Mouse (Mus musculus): Measurements from ENCODE around the gene Gm8693.
"Not testable (repeated sequence)": the region's sequence is repeated elsewhere in the genome, so short reads cannot be mapped to it uniquely, and the experiment has no call there.

The Gm8693 gene

DNA sequence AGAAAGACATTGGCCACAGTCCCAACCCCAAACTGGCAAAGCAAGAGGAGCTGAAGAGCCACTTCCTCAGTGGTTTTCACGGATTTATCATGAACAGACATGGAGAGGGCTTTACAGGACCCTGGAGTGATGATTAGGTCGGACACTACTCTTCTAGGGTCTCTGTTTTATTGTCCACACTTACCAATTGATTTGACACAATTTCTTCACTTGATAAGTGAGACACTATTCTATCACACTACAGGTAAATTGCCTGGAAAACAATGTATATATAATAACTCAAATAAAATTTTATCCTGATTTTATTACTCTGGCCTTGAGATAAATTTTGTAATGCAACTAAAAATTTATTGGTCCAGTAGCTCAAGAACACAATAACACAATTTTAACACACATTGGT is at the start of gene Gm8693:
Gene Gm8693 (minus strand): TSS at position 101 of the 400 bp plus-strand sequence.
- DNase-seq (ENCODE audit: low spot score in 2 of 2): not testable (repeated sequence)

DNA sequence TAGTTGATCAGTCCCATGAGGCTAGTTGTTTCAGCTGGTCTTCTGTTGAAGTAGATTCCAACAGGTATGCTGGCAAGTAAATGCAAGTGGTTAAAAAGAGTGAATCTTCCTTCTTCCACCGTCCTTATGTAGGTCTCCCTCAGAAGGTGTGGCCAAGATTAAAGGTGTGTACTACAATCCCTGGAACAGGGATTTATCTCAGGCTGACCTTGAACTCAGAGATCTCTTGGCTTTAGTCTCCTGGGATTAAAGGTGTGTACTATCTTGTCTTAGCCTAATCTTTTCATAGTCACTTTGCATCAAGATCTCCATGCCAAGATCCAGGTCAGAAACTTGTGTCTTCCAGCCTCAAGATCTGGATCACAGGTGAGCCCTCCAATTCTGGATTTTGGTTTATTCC is 27.5 kb upstream of the Gm8693 start, which contains the start of gene Gm4567:
Gene Gm4567 (minus strand): TSS at position 101 of the 400 bp plus-strand sequence.
- not testable (repeated sequence) for DNase-seq (ENCODE audit: low spot score in 2 of 2)

DNA sequence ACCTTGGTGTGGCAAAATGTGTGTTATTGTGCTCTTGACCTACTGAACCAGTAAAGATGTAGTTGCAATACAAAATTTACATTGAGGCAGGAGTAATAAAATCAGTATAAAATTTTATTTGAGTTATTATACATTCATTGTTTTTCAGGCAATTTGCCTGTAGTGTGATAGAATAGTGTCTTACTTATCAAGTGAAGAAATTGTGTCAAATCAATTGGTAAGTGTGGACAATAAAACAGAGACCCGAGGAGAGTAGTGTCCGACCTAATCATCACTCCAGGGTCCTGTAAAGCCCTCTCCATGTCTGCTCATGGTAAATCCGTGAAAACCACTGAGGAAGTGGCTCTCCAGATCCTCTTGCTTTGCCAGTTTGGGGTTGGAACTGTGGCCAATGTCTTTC is 34.4 kb downstream of the Gm8693 start, which contains the start of gene Vmn1r155:
Gene Vmn1r155 (plus strand): TSS at position 301 of the 400 bp plus-strand sequence.
- DNase-seq (ENCODE audit: low spot score in 2 of 2): not testable (repeated sequence)

All from right cerebral cortex, postnatal 36 days (tissue).